Mouse (Mus musculus) limb, embryonic 10.5 days (tissue): ENCODE measurements around the gene Spata48. TPM values are rescaled to one million over a fixed set of nuclear protein-coding genes. Genes with fewer than 3 reads are reported as not detected.

ENCODE experiments used
- DNase-seq: peaks from one replicate; pipeline ENCODE4 v3.0.0-alpha.2; 2017; ENCODE audit warnings: low spot score
- H3K27ac ChIP-seq: fragments of 300-500 bp; sonication (generic); 2 replicates; pipeline ENCODE4 v1.5.1; 2016; ENCODE audit warnings: mild to moderate bottlenecking
- H3K27me3 ChIP-seq: fragments of 300-500 bp; sonication (generic); 2 replicates; pipeline ENCODE4 v1.6.1; 2016; ENCODE audit warnings: low read depth, mild to moderate bottlenecking; ENCODE audit not compliant: poor library complexity, severe bottlenecking
- H3K36me3 ChIP-seq: fragments of 300-500 bp; sonication (generic); 2 replicates; pipeline ENCODE4 v1.6.1; 2016; ENCODE audit warnings: mild to moderate bottlenecking, moderate library complexity
- H3K4me1 ChIP-seq: fragments of 300-500 bp; sonication (generic); 2 replicates; pipeline ENCODE4 v1.6.1; 2016
- H3K4me3 ChIP-seq: fragments of 300-500 bp; sonication (generic); 2 replicates; pipeline ENCODE4 v1.5.1; 2016; ENCODE audit warnings: mild to moderate bottlenecking, moderate library complexity
- H3K9me3 ChIP-seq: fragments of 300-500 bp; sonication (generic); replicated peaks from 2 replicates; pipeline ENCODE4 v1.6.1; 2016; ENCODE audit warnings: mild to moderate bottlenecking
- WGBS: fragments of 180-500 bp; shearing (Covaris S2); methylation state at CpG from one replicate; pipeline ENCODE4 v1.1.7; 2016; 5-methylcytosine and 5-hydroxymethylcytosine counted together
- polyA plus RNA-seq: library from polyadenylated mRNA; unstranded; fragments of >200 nt; fragmentation: Nextera tagmentation; extraction: Ambion mirVana; gene quantifications from 2 replicates; pipeline ENCODE4 v1.2.1, GENCODE M21; 2016

The Spata48 gene
- polyA plus RNA-seq, 1 experiment from 2014 or later: 2.4 TPM

DNA sequence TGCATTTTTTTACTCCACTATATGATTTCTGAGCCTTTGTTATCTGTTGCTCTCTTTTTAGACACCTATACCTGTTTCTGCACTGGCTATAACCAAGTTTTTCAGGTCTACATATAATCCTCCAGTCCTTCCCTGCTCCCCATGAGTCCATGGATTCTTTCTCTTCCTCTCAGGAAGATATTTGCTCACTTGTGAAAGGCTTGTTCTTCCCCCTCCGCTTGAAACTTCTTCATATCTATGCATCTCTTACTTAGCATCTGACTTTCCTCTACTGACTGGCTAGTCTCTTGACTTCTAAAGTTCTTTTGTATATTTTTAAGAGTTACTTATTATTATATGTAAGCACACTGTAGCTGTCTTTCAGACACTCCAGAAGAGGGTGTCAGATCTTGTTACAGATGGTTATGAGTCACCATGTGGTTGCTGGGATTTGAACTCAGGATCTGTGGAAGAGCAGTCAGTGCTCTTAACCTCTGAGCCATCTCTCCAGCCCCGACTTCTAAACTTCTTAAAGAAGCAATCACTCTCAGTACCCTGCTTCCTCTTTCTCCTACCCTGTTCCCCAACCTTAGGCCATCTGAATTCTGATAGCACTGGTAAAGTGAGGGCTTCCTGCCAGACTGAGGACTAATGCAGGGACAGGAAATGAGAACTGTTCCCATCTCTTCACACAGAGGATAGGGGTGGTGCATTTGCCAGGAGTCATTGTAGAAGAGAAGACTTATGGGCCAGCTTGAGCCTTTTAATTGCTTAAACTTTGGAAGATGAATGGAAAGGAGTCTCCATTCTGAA, 51.3 kb downstream of the Spata48 start:
- Histone ChIP-seq H3K9me3 (no peaks in the 10 kb centered on the region), H3K27me3 (no peaks in the 10 kb centered on the region), H3K4me3 (no peak overlapping the region), H3K36me3 (no peaks in the 10 kb centered on the region), H3K27ac (no peak overlapping the region), H3K4me1 (no peaks in the 10 kb centered on the region)
- 79% methylated on average over 2 of the region's 2 CpGs for WGBS
- no peak for DNase-seq

DNA sequence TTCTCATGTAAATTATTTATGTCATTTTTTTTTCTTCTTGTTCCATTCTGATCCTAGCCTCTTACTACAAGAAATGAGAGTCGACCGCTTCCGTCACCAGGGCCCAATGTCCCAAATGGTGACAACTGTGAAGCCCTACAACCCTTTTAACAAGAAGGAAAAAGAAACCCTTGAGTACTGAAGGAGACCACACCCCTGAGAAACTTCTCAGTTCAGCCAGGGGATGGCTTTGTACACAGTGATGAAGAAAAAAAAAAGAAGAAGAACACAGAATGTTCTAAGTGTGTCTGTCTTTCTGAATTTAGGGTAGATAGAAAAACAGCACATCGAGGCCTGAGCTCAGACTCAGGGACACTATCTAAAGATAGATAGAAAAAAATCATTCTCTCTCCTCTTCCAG, 53.0 kb downstream of the Spata48 start:
- no peak overlapping the region for H3K4me3 ChIP-seq
- 92% methylated on average over 4 of the region's 4 CpGs for WGBS
- no peak for DNase-seq
- no peaks in the 10 kb centered on the region for H3K36me3 ChIP-seq
- no peaks in the 10 kb centered on the region for H3K9me3 ChIP-seq
- H3K27me3 ChIP-seq: no peaks in the 10 kb centered on the region
- H3K27ac ChIP-seq: no peak overlapping the region
- H3K4me1 ChIP-seq: no peaks in the 10 kb centered on the region

DNA sequence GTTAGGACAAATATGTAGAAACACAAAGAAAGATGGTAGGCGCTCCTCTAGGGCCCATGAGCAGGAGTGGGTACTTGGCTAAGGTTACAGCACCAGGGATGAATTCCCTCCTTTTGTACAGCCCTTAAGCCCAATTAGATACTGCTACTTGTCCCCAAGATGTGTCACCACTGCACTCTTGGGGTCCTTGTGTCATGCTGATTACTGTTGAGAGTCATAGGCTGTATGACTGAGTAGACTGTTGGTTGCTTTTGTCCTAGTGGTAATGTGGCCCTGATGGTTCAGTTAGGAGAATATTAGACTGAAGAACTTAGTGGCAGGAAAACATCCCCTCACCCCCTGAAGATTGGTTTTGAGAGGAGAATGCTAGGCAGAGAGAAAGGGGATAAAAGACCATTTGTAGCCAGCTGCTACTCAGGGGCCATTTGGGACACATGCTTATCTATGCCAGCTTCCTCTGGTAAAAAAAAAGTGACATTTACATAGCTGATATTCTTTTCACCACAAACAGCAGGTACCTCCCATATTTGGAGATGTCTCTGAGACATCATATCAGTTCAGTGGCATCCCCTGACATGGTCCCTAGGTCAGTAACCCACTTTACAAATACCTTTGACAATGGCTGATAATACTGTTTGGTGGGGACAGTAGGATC, 56.0 kb downstream of the Spata48 start:
- Histone ChIP-seq H3K36me3 (no peaks in the 10 kb centered on the region), H3K27ac (no peak overlapping the region), H3K27me3 (no peaks in the 10 kb centered on the region), H3K4me1 (no peaks in the 10 kb centered on the region), H3K9me3 (no peaks in the 10 kb centered on the region), H3K4me3 (no peak overlapping the region)
- 90% methylated on average over 1 of the region's 1 CpGs for WGBS
- DNase-seq: no peak

DNA sequence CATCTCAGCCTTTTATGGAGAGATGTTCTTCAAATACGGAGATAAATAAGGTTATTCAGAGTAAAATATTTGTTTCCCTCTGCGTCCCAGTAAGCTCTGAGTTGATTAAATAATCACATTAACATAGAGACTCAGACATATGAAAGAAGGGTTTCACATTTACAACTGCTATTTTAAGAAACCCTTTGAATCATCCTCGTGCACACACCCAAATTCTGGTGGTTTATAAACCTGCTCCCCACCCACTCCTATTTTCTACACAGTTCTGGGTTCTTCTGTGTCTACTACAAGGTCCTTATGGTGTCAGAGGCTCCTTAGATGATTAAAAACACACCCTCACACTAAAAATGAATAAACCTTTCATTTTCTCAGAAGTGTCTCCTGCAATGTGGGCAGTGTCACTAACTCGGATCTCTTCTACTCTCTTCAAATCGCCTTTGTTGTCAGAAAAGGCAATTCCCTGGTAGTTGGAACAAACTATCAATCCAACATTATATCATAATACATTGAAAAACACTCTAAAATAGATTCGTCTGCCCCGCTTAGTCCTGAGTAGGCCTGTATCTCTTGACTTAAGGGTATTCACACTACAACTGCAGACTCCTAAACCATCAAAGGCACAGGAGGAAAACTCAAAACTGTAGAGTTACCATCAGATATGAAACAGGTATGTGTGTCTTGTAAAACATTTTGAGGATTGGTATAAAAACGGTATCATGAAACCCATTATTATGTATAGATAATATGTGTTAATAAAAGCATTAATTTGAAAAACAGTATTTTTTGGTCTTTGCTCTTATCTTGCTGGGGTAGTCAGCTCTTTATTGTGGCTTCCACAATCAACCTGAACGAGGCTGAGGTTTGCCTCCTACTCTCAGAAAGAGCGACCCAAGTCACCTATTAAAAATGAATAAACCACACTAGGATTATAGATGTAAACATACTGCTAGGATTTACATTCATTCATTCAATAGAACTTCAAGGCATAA, 57.7 kb downstream of the Spata48 start:
- H3K27ac ChIP-seq: no peak overlapping the region
- no peaks in the 10 kb centered on the region for H3K36me3 ChIP-seq
- no peaks in the 10 kb centered on the region for H3K9me3 ChIP-seq
- no peak overlapping the region for H3K4me3 ChIP-seq
- DNase-seq: no peak
- WGBS: 89% methylated on average over 10 of the region's 10 CpGs
- no peaks in the 10 kb centered on the region for H3K4me1 ChIP-seq
- no peaks in the 10 kb centered on the region for H3K27me3 ChIP-seq

DNA sequence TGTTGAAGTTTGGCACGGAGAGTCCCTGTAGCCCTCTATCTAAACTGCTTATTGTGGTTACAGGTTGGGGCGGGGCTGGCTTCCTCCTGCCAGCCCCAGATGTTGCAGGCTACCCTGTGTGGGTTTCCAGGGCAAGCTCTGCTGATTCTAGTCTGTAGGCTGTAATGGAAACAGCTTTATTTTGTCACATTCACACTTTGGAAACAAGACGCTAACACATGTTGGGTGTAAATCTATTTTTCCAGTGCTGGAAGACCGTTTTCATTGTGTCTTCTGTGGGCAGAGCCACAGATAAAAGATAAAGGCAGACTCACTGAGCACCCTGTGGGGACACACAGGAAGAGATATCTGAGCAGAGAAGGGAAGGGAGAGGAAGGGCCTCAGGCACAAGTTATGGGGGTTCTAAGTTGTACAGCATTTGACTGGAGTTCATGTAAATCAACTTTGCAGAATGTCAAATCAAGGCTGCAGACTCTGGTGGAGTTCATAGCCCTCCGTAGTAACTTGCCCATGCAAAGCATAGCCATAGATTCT, 60.1 kb downstream of the Spata48 start:
- WGBS: 83% methylated on average over 5 of the region's 5 CpGs
- Histone ChIP-seq H3K4me3 (no peak overlapping the region), H3K27me3 (no peaks in the 10 kb centered on the region), H3K9me3 (no peaks in the 10 kb centered on the region), H3K27ac (no peak overlapping the region), H3K36me3 (no peaks in the 10 kb centered on the region), H3K4me1 (no peaks in the 10 kb centered on the region)
- no peak for DNase-seq

DNA sequence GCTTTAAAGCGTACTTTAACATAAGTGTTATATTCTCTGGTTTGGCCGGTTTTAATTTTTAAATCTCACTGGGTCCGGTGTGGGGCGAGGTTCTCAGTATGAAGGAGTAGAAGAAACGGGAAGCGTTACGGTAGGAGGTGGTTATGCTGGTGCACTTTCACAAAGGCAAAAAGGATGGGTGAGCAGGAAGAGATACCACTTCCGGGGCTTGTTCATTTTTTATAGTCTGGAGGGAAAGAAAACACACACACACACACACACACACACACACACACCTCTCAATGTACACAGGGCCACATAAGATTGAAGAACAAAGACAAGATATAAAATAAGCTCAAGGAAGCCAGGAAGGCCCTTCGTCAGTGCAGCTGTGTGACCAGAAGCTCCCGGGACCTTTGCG, 66.9 kb downstream of the Spata48 start:
- 89% methylated on average over 11 of the region's 11 CpGs for WGBS
- no peak for DNase-seq
- Histone ChIP-seq H3K36me3 (no peaks in the 10 kb centered on the region), H3K4me1 (no peaks in the 10 kb centered on the region), H3K27ac (no peak overlapping the region), H3K4me3 (no peak overlapping the region), H3K27me3 (no peaks in the 10 kb centered on the region), H3K9me3 (no peaks in the 10 kb centered on the region)

DNA sequence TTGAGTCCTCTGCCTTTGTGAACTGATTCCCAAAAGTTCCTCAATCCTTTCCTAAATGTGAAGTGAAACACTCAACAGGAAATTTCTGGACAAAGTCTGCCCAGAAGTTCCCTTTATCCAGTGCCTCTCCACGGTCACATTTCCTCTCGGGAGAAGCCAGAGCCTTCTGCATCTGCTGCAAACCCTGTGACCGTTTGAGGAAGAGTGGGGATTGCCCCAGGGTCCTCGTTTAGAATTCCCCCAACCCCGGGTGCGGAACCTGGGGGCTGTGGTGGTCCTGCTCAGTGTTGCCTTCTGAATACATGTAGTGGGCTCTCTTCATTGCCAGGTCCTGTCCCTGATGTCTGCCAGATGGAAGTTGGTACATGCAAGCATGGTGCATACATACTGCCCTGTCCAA, 67.3 kb downstream of the Spata48 start:
- H3K9me3 ChIP-seq: no peaks in the 10 kb centered on the region
- H3K4me3 ChIP-seq: no peak overlapping the region
- H3K4me1 ChIP-seq: no peaks in the 10 kb centered on the region
- DNase-seq: no peak
- WGBS: 75% methylated on average over 6 of the region's 6 CpGs
- H3K36me3 ChIP-seq: no peaks in the 10 kb centered on the region
- no peak overlapping the region for H3K27ac ChIP-seq
- H3K27me3 ChIP-seq: no peaks in the 10 kb centered on the region

DNA sequence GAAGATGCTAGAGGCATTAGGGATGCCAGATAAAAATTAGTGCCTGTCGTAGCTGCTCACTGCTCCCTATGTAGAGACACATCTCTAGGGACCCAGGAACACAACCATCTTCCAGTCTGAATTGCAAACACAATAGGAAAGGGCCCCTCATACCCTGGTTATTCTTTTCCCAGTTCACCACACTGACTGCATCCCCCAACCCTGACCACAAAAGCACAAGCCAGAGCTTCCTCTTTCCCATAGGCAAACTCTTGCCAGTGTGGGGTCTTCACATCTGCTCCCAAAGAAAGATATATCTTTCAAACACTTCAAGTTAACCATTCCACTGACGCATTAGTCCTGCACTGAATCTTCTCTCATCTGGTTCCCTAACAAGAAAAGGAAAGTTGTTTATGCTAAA, 68.2 kb downstream of the Spata48 start:
- DNase-seq: no peak
- Histone ChIP-seq H3K4me3 (no peak overlapping the region), H3K9me3 (no peaks in the 10 kb centered on the region), H3K27ac (no peak overlapping the region), H3K36me3 (no peaks in the 10 kb centered on the region), H3K27me3 (no peaks in the 10 kb centered on the region), H3K4me1 (no peaks in the 10 kb centered on the region)
- 85% methylated on average over 2 of the region's 2 CpGs for WGBS

DNA sequence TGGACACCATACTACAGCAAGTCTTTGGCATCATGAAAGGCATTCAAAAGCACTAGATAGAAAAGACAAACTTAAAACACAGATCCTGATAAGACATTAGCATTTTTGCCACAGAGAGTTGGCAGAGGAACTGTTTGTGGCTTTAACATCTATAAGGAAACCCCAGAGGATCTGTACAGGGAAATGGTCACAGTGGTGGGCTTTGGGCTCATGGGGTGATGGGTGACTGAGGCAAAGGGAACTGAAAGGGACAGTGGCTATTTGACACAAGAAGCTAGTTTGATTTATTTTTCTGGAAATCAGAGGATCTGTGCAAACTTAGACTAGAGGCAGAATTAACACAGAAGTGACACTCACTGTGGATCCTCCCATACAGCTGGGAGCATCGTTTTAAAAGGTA, 74.4 kb downstream of the Spata48 start:
- no peak for DNase-seq
- H3K9me3 ChIP-seq: no peaks in the 10 kb centered on the region
- no peak overlapping the region for H3K4me3 ChIP-seq
- H3K27me3 ChIP-seq: no peaks in the 10 kb centered on the region
- no peaks in the 10 kb centered on the region for H3K4me1 ChIP-seq
- H3K36me3 ChIP-seq: no peaks in the 10 kb centered on the region
- 89% methylated on average over 1 of the region's 1 CpGs for WGBS
- H3K27ac ChIP-seq: no peak overlapping the region

DNA sequence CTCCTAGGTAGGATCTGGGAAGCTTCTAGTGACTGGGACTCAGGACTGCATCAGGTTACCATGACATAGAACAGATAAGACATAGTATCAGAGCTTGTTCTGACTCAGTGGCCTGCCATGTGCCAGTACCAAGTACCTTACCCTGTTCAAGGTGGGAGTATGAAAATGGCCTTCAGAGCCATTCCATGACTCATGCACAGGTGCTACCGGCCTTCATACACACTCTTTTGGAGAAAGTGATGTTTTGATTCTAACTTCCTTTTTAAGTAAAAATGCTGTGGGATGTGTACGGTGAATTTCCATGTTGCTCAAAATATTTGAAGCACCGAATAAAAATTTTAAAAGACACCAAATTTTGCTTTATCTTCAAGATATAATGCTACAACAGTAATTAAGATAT, 84.1 kb downstream of the Spata48 start:
- no peaks in the 10 kb centered on the region for H3K27me3 ChIP-seq
- no peaks in the 10 kb centered on the region for H3K9me3 ChIP-seq
- no peak for DNase-seq
- H3K4me3 ChIP-seq: no peak overlapping the region
- no peaks in the 10 kb centered on the region for H3K4me1 ChIP-seq
- WGBS: 93% methylated on average over 3 of the region's 3 CpGs
- no peaks in the 10 kb centered on the region for H3K36me3 ChIP-seq
- no peak overlapping the region for H3K27ac ChIP-seq

DNA sequence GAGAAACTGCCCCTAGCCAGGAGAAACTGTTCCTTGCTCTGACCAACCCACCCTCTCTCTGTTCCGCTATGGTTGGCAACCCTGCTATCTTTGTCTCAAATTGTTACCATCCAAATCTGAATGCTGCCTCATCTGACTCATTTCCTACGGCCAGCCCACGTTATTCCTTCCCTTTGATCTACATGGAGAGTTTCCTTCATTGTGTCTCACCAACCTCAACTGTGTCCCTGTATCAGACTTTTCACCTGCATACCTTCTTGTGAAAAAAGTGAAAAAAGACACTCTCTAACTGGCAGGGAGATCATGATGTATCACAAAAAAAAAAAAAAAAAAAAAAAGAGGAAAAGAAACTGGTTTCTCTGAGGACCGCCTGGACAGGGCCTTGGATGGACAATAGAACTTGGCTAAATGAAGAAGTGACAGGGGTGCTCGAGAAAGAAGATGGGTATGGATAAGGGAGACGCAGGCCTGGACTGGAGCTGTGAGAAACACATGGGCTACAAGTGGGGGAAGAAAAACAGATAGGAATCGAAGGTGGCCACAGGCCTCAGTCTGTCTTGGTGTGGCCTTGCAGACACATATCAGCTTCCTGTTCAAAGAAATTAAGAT, 85.1 kb downstream of the Spata48 start:
- H3K27me3 ChIP-seq: no peaks in the 10 kb centered on the region
- H3K4me1 ChIP-seq: no peaks in the 10 kb centered on the region
- no peaks in the 10 kb centered on the region for H3K9me3 ChIP-seq
- H3K4me3 ChIP-seq: no peak overlapping the region
- H3K27ac ChIP-seq: no peak overlapping the region
- WGBS: 89% methylated on average over 7 of the region's 7 CpGs
- H3K36me3 ChIP-seq: no peaks in the 10 kb centered on the region
- no peak for DNase-seq

DNA sequence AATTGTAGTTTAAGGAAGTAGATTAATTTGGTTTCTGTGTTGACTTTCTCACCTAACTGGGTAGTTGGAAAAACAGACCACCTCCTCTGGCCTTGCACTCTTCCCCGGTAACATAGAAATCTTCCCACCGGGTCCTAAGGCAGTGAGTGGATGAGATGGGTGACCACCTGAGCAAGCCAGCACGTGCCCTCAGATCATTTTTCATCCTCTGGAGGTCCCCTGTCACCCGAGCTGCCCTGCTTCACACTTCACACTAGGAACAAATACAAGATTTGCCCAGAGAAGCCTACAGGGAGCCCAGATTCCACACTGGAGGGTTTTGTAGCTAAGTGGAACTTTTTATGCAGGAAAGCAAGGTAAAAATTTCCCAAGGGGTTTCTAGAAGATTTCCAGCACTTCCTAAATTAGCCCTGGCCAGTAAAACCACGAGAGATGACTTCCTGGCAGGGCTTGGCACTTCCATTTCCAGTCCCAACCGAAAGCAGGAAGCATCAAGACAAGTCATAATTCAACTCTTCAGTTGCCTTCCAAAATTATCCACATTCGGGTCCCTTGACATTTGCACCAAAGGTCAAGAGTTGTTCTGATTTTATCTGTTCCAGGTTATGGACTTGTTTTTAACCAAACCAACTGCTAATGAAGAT, 85.8 kb downstream of the Spata48 start:
- Histone ChIP-seq H3K27me3 (no peaks in the 10 kb centered on the region), H3K4me1 (no peaks in the 10 kb centered on the region), H3K36me3 (no peaks in the 10 kb centered on the region), H3K9me3 (no peaks in the 10 kb centered on the region), H3K27ac (no peak overlapping the region), H3K4me3 (no peak overlapping the region)
- no peak for DNase-seq
- 66% methylated on average over 7 of the region's 7 CpGs for WGBS
